Mouse (Mus musculus) left cerebral cortex, adult 8-10 months (tissue): Measurements from ENCODE around the gene Hnf1a. TPM values are rescaled to one million over a fixed set of nuclear protein-coding genes. Genes with fewer than 3 reads are reported as not detected.

ENCODE experiments used
- DNase-seq, 2 experiments: peaks; one replicate each; pipeline ENCODE4 v3.0.0; 2022; ENCODE audit warnings: low spot score in 2 of 2
- total RNA-seq, 4 experiments: library from RNA; stranded (reverse); gene quantifications; 2 replicates each; pipeline ENCODE4 v1.2.4; 2022

Gene Hnf1a
- not detected for total RNA-seq

DNA sequence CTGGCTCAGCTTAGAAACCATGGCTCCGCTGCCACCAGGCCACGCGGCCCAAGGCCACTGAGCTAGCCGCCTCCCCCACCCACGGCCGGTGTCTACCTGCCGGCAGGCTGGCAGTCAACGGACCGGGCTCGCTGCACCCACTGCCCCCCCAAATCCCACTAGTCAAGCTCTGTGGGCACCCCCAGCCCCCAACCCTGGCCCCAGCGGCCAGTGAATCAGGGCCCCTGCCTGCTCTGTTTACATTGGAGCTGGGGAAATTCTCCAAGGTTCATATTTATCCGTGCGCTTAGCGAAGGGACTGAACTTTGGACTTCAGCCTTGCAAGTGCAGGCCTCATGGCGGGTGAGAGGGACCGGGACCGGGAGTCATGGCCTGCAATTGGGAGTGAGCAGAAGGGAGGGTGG is at the start of gene Hnf1a:
TSS of gene Hnf1a (minus strand) at position 271 of the 404 bp plus-strand sequence.
- DNase-seq, result no peak

DNA sequence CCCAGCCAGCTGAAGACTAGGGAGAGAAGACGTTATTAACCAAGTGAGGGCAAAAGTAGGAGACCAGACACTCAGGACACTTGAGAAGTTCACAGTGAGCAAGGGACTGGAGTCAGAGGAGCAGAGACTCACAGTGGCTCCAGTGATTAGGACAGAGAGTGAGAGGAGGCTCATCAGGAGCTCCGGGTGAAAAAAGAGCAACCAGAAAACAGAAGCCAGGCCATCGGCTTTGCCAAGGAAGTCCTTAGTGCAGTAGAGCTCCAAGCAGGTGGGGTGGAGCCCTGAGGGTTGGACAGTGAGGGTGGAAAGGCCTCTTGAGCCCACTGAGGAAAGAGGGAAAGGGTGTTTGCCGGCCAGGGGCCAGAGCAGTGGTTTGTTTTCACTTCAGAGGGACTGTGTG is 47.9 kb upstream of the Hnf1a start:
- DNase-seq, result no peak

DNA sequence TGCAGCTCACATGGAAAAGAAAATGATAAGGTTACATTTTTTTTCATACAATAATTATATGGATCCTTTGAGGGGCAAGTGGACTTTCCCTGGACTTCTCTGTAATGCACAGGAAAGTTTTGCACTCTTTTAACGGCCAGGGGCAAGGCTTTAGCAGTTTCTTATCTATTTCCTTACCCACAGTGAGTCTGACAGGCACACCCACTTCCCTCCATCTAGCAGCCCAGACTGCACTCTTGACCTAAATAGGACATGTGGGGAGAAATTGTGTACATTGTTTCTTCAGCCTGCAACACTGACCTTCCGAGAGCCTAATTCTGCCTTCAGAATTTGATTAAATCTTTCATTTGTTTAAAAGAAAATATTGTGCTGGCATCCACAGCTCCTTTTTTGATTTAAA is 47.4 kb upstream of the Hnf1a start:
- no peak for DNase-seq

DNA sequence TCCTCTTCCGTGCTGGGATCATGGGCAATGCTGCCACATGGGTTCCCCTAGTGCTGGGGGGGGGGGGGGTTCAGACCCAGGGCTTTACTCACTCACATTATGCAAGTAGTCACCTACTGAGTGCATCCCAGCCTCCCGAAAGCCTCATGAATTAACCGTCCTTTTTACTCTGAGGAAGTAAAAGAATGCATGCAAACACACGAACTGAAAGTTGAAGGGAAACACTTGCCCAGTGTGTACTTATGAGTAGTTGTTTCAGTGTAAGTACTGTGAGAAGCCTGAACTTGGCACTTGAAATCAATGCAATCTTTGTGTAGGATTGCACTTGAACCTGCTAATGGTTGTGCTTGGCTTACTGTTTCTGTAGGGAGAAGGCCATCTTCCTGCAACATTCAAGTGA is 44.2 kb upstream of the Hnf1a start:
- no peak for DNase-seq

DNA sequence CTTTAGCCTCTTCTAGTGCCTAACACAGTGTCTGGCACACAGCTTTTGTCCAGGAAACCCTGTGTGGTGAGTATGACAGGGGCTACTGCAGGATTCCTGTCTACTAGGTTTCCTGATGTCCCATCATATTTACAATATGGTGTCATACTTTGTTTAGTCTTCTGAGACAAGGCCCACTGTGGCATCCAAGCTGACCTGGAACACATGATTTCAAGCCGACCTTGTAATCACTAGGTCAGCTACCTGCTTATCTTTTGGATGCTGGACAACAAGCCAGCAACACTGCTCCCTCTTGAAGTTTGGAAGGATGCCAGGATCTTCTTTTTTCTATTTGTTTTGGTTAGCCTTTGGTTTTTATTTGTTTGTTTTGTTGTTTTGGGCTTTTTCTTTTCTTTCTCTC is 43.7 kb upstream of the Hnf1a start:
- no peak for DNase-seq

DNA sequence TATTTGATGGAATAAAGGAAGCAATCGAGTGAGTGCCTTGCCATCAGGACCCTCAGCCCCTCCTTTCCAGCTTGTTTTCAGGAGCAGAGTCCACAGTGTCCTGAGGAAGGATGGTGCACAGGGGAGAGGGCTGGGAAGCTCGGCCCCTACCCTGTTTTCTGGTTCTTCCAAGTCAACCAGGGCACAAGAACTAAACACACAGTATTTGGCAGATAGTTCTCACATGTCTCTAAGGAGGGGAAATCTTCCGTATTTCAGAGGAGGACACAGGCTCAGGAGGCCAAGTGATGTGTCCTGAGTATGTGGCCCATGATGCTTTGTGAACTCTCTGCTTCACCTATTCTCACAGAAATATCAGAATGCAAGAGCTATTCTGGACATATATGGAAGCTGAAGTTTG is 42.5 kb upstream of the Hnf1a start:
- no peak for DNase-seq

DNA sequence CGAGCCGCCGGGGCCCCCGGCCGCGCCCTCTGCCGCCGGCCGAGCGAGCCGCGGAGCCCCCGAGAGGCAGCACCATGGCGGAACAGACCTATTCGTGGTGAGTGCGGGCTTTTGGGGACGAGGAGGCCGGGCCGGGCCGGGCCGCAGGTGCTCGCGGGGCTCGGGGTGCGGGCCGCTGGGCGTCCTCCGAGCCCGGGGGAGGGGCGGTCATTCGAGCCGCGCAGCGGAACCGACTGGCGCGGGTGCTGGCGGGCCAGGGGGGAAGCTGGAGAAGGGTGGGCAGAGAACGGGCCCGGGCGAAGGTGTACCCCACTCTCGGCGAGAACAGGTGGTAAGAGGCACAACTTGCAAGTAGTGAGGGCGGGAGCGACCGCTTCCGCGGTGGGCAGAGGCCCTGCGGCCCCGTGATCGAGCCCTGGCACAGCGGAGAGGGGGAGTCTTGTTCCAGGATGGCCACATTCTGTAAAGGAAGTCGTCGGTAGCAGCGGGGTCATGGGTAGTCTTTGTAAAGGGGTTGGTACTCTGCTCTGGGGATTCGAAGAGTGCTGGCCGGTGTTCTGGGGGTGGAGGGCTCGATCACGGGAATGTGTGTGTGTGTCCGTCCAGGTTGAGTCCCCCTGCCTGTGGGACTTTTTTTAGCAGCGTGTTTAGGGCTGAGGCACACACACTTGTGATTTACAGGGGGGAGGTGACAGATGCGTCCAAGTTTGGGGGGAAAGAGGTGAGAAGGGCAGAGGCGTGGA is 40.8 kb upstream of the Hnf1a start:
- DNase-seq, result peak; percentile 28 to 31

DNA sequence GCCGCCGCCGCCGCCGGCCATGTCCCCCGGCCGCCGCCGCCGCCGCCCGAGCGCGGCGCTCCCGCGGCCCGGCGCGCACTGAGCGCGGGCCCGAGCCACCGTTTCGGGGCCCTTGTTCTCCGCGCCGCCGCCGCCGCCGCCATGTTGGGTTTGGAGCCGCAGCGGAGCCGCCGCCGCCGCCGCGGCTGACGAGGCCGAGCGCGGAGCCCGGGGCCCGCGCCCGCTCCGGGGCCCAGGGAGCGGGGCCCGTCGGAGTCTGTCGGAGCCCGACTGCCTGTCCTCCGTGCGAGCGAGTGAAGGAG is 40.3 kb upstream of the Hnf1a start:
- DNase-seq, result no peak

DNA sequence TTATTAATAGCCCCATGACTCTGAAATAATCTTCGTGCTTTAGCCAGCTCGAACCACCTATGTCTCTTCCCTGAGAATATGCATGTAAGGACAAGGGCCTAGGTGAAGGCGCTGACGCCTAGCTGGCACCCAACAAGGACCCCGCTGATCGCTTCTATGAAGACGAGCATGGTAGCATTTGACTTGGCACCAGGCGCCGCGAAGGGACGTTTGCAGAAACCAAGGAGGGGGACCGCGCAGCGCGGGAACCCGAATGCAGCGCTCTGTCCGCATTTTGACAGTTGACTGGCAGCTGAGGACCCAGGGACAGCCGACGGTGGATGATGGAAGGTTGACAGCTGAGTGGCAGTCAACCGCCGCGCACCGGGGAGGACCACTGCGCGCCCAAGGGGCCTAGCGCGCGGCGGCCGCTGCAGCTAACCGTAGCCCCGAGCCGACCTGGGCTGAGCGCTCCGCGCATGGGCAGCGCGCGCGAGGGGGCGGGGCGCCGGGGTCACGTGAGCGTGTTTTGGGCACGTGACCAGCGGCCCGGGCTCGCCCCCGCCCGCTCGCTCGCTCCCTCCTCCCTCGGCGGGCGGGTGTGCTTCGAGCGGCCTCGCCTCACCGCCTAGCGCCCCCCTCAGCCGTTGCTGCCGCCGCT is 39.8 kb upstream of the Hnf1a start, which contains the start of gene Sppl3:
TSS of gene Sppl3 (plus strand) at position 561 of the 640 bp plus-strand sequence.
- DNase-seq, result peak; percentile 90

DNA sequence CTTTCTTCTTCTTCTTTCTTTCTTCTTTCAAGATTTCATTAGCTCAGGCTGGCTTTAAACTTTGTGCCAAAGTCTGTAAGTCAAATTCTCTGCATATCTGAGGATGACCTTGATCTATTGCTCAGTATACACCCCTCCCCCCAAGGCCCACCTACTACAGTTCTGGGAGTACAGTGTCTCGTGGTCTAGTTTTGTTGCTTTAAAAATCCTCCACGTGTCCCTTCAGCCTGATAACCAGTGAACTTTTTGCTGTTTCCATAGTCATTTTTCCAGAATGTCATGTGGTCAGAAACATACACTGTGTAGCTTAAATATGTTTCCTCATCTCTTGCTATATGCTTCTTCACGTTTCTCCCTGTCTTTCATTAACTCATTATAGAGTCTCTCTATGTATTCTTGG is 39.1 kb upstream of the Hnf1a start:
- no peak for DNase-seq

DNA sequence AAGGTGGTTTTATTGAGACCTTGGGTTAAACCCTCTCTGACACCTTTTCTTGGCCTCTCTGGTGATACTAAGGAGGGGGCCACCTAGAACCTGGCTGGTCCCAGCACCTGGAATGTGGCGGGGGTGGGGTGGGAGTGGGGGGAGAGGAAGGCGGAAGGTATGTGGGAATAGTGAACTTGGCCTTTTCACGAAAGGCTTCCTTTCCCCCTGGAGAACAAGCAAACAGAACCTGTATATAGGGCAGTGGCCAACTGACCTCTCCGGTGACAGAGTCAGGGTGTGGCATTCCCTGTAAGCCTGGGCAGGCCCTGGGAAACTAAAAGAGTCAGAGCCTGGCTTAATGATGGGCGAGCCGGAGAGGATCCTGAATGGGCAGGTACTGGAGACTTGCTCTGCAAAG is 38.2 kb upstream of the Hnf1a start:
- no peak for DNase-seq

DNA sequence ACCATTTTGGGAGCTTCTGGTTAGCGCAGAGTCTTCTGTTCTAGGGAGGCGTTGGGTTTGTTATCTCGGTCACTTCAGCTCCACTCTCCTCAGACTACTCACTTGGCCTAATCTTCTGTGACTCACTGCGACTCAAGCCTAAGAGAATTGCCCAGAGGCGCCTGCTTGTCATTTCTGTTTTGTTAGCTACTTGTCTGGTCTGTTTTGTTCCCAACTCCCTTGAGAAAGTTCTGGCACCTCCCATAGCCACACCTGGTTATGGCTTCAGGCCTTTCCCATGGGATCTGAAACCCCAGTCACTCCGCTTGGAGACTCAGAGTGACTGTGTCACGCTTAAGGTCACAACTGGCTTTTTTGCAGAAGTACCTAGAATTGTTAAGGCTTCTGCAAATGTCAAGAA is 37.4 kb upstream of the Hnf1a start:
- no peak for DNase-seq

DNA sequence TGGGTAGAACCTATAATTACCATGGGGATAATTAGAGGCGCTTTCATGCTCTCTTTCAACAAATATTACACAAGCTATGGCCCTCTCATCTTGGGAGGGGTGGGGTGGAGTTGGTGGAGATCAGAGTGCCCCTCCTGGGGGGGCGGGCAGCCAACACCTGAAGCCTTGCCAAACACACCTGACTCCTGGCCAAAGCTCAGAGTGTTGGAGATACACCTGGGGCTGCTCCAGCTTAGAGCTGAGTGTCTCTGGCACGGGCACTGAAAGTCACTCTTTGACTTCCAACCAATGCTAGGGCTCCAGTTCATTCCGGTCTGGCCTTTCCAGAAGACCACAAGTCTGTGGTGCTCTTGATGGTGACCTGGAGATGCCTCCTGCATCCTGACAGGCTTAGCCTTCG is 36.9 kb upstream of the Hnf1a start:
- DNase-seq, result no peak

DNA sequence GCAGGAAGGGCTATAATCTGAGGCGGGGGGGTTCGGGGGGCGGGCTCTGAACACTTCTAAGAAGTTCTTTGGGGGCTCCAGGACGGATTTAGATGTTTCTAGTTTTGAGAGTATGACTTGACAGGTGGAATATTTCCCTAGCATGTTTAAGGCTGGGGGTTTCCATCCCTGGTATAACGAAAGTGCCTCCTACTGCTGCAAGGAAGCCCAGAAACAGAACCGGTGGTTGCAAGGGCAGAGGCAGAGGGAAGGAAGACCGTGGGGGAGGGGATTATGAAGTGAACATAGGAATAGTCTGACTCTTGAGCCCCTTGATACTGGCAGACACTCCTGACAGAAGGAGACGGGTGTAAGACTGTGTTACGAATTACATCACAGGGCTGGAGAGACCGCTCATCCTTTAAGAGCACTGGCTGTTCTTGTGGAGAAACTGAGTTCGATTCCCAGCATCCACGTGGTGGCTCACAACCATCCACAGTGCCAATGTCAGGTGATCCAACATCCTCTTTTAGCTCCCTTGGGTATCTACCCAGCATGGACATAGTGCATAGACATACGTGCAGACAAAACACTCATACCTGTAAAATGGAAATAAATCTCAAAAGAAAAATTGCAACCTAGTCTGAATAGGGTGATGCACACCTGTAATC is 32.5 kb upstream of the Hnf1a start:
- no peak for DNase-seq

DNA sequence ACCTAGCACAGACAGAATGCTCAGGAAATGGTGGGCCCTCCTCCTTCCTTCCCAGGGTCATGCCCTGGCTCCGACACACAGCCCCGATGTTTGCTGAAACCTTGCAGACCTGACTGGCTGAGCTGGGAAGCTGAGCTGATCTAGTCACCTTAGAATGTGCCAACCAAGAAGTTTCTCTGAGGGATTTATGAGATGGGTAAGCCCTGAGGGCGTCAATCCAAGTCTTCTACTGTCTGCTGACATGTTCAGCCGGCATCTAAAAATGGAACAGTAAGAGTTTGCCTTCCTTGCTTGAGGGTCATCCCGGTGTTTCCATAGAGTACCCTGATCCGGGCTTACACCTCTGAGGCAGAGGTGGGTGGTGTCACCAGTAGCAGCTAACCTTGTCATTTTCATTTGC is 31.9 kb upstream of the Hnf1a start:
- no peak for DNase-seq

DNA sequence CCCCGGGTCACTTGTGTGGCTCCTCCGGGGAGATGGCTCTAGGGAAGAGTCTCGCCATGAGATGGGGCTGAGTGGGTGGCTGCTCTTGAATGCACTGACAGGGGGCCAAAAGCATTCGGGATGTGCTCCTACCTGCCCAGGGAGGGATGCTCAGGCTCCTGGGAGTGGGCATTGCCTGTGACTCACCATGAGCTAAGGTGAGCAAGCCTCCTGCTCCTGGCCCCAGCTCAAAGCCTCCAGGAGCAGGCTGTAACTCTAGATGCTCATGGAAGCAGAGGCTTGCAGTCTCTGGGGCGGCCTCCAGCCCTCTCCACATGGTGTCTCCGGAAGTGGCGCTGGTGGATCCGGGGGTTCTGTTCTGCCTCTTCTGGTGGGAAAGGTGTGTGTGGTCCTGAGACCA is 30.6 kb upstream of the Hnf1a start:
- DNase-seq, result no peak

DNA sequence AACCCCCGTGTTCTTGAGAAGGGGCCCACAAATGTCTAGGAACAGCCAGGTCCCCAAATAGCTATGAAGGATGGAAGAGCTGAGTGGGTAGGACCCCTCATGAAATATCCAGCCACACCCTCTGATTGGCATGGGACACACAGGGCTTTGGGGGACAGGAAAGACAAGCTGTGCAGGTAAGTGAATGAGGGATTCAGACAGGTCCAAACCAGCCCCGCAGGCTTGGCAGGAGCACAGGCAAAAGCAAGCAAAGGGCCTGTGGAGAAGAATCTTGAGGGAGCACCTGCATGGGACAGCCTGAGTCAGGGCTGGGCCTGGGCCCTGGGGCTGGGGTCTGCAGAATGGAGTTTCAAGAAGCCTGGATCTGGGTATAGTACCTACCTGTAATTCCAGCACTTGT is 29.6 kb upstream of the Hnf1a start:
- no peak for DNase-seq

DNA sequence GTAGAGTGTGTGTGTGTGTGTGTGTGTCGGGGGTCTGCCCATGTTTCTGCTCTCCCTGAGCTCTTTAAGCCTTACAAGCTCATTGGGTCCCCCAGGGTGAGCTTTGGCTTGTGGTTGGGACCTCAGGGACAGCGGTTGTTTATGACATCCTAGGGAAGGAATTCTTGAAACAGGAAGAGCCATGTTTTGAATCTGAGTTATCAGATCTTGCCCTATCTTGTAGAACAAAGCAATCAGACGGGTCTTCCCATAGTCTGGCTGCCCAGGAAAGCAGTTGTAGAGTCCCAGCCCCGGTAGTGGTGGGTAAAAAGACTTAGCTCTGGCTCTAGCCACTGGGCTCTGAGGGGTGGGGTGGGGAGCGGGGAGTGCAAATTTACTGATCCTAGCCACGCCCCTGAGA is 26.4 kb upstream of the Hnf1a start:
- no peak for DNase-seq

DNA sequence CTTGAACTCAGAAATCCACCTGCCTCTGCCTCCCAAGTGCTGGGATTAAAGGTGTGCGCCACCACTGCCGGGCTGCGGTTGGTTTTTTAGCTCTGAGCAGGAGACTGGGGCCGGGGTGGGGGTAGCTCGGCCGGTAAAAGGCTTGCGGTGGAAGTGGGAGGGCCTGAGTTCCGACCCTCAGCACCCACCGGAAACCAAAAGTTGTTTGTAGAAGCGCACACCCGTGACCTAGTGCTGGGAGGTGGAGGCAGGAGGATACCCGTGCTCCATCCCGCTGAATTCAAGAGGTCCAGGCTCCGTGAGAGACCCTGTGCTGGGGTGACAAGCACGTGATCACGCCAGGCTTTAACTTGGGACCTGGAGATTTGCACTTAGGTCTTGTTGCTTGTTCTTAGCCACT is 25.6 kb upstream of the Hnf1a start:
- no peak for DNase-seq

DNA sequence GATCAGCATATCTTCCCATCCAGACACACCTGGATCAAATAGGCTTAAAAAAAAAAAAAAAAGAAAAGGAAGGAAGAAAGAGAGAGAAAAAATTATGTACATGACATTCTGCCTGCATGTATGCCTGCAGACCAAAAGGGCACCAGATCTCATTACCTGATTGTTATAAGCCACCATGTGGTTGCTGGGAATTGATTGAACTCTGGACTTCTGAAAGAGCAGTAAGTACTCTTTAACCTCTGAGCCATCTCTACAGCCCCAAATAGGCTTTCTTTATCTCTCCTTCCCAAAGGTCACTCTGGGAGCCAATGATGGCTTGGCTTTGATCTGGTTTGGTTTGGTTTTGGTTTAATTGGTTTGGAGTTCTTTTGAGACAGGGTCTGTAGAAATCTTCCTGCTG is 14.2 kb upstream of the Hnf1a start:
- DNase-seq, result no peak

DNA sequence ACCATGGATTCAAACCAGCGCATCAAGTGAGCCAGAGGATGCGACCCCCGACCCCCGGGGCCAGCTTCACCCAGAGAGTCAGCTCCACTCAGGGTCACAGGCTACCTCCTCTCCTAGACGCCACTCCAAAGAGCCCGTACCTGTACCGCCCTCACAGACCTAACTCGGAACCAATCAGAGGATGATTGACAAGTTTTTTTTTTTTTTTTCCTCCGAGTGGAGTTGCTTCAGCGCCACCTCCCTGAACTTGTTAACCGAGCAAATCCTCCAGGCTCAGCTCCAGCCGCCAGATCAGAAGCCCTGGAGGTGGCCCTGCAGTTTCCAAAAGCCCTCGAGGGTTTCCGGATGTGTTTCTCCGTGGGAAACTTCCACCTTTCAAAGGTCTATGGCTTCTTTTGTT is 11.1 kb upstream of the Hnf1a start:
- no peak for DNase-seq

DNA sequence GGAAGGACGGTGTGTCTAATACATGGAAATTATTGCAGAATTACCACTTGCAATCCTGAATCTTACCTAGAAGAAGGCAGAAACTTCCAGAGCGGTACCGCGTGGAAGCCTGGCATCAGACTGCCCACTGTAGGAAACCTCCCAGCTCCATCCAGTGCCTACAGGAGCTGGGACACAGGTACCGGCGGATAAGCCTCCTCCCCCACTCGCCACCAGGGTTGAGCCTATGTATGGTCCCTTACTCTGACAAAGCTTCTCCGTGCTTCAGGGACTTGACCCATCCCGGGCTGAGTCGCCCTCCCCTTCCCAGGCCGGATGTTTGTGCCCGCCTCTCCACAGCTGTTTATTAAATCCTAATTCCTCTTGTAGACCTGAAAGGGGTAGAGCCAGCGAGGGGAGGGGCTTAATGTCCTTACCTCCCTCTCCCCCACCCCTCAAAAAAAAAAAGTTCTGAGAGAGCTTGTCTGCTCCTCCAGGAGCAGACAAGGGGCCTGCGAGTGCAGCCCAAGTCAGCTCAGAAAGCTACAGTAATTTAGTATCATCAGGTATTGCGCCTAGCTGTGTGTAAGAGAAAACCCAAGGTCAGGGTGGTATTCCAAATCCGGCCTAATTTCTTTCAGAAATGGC is 9.3 kb upstream of the Hnf1a start:
- no peak for DNase-seq
